Mouse (Mus musculus): Measurements from ENCODE around the gene Arfgap2. TPM values are rescaled to one million over a fixed set of nuclear protein-coding genes. Genes with fewer than 3 reads are reported as not detected.

Arfgap2 gene
- polyA plus RNA-seq, 1 experiment: 60.4 TPM

GRCm38 (mm10) chr2:91254725-91255380, 9.9 kb upstream of the Arfgap2 start:
- H3K4me3 ChIP-seq: no peak overlapping the region
- no peaks in the 10 kb centered on the region for H3K27me3 ChIP-seq (ENCODE audit: control insufficient read depth, insufficient read depth, insufficient read length)
- H3K4me2 ChIP-seq (ENCODE audit: low read depth): no peak overlapping the region
- TF ChIP-seq MYOD1 (IDR thresholded peaks at IDR 0.05; ENCODE audit: control insufficient read depth in 1 of 3, insufficient read length in 2 of 3, low read depth in 2 of 3) (no peak), USF1 (IDR thresholded peaks at IDR 0.05; ENCODE audit: low read depth) (no peak), TCF12 (IDR thresholded peaks at IDR 0.05; ENCODE audit: insufficient read depth, poor library complexity, severe bottlenecking) (no peak), TCF3 (IDR thresholded peaks at IDR 0.05; ENCODE audit: insufficient read length, low read depth) (no peak), MYOG (IDR thresholded peaks at IDR 0.05; ENCODE audit: control insufficient read depth in 1 of 3, insufficient read depth in 1 of 3, insufficient read length in 2 of 3, low read depth in 2 of 3) (no peak), SRF (IDR thresholded peaks at IDR 0.05; ENCODE audit: control insufficient read depth, insufficient read length, low read depth) (no peak), MAX (IDR thresholded peaks at IDR 0.05; ENCODE audit: low read depth) (no peak), CEBPB (IDR thresholded peaks at IDR 0.05; ENCODE audit: insufficient read depth, poor library complexity, severe bottlenecking) (no peak)
- no peaks in the 10 kb centered on the region for H3K36me3 ChIP-seq (ENCODE audit: control insufficient read depth, insufficient read depth)
- H3K79me2 ChIP-seq (ENCODE audit: control insufficient read depth, insufficient read depth): peaks cover 12% of the 10 kb centered on the region
- no peak overlapping the region for H3ac ChIP-seq (ENCODE audit: control insufficient read depth, insufficient read length)

- H3ac ChIP-seq (ENCODE audit: control insufficient read depth, insufficient read length): peak within 1 kb of the TSS; percentile 42
- no peaks in the 10 kb centered on the region for H3K27me3 ChIP-seq (ENCODE audit: control insufficient read depth, insufficient read depth, insufficient read length)
- H3K4me3 ChIP-seq: peak within 1 kb of the TSS; percentile 89
- H3K79me2 ChIP-seq (ENCODE audit: control insufficient read depth, insufficient read depth): peaks cover 14% of the 10 kb centered on the region
- H3K36me3 ChIP-seq (ENCODE audit: control insufficient read depth, insufficient read depth): no peaks in the 10 kb centered on the region
- TF ChIP-seq MYOG (IDR thresholded peaks at IDR 0.05; ENCODE audit: control insufficient read depth in 1 of 3, insufficient read depth in 1 of 3, insufficient read length in 2 of 3, low read depth in 2 of 3) (peak in 1 of 3 experiments; percentile 35), E2F4 (IDR thresholded peaks at IDR 0.05; ENCODE audit: insufficient read depth) (no peak), POLR2A (IDR thresholded peaks at IDR 0.05; ENCODE audit: insufficient read length, low read depth) (no peak)
- peak within 1 kb of the TSS; percentile 90 for H3K4me2 ChIP-seq (ENCODE audit: low read depth)
Measured at GRCm38 (mm10) chr2:91255661-91256150, 9.1 kb upstream of the Arfgap2 start, which contains the start of gene Pacsin3. Gene Pacsin3, plus strand, starts transcription at chr2:91255954.

- peak overlapping the region; percentile 89 for H3K4me3 ChIP-seq
- H3K79me2 ChIP-seq (ENCODE audit: control insufficient read depth, insufficient read depth): peaks cover 15% of the 10 kb centered on the region
- peaks cover under 1% of the 10 kb centered on the region for H3K36me3 ChIP-seq (ENCODE audit: control insufficient read depth, insufficient read depth)
- H3K4me2 ChIP-seq (ENCODE audit: low read depth): peak overlapping the region; percentile 90
- peak; percentile 66 for TF ChIP-seq POLR2AphosphoS2 (IDR thresholded peaks at IDR 0.05; ENCODE audit: insufficient read length, low read depth)
- TF ChIP-seq POLR2A (IDR thresholded peaks at IDR 0.05; ENCODE audit: insufficient read length, low read depth): peak; percentile 60
- TF ChIP-seq TCF3 (IDR thresholded peaks at IDR 0.05; ENCODE audit: insufficient read length, low read depth): no peak
- peak in 1 of 3 experiments; percentile 13 for TF ChIP-seq MYOD1 (IDR thresholded peaks at IDR 0.05; ENCODE audit: control insufficient read depth in 1 of 3, insufficient read length in 2 of 3, low read depth in 2 of 3)
- peak overlapping the region; percentile 42 for H3ac ChIP-seq (ENCODE audit: control insufficient read depth, insufficient read length)
- H3K27me3 ChIP-seq (ENCODE audit: control insufficient read depth, insufficient read depth, insufficient read length): no peaks in the 10 kb centered on the region
Measured at GRCm38 (mm10) chr2:91256256-91257125, 8.3 kb upstream of the Arfgap2 start.

GRCm38 (mm10) chr2:91257126-91257980, 7.4 kb upstream of the Arfgap2 start:
- peak; percentile 26 for TF ChIP-seq POLR2A (IDR thresholded peaks at IDR 0.05; ENCODE audit: insufficient read length, low read depth)
- TF ChIP-seq MYOG (IDR thresholded peaks at IDR 0.05; ENCODE audit: control insufficient read depth in 1 of 3, insufficient read depth in 1 of 3, insufficient read length in 2 of 3, low read depth in 2 of 3): no peak
- peak overlapping the region; percentile 42 for H3ac ChIP-seq (ENCODE audit: control insufficient read depth, insufficient read length)
- peak overlapping the region; percentile 90 for H3K4me2 ChIP-seq (ENCODE audit: low read depth)
- peaks cover 5% of the 10 kb centered on the region for H3K36me3 ChIP-seq (ENCODE audit: control insufficient read depth, insufficient read depth)
- H3K4me3 ChIP-seq: peak overlapping the region; percentile 89
- H3K27me3 ChIP-seq (ENCODE audit: control insufficient read depth, insufficient read depth, insufficient read length): no peaks in the 10 kb centered on the region
- peaks cover 15% of the 10 kb centered on the region for H3K79me2 ChIP-seq (ENCODE audit: control insufficient read depth, insufficient read depth)

DNA sequence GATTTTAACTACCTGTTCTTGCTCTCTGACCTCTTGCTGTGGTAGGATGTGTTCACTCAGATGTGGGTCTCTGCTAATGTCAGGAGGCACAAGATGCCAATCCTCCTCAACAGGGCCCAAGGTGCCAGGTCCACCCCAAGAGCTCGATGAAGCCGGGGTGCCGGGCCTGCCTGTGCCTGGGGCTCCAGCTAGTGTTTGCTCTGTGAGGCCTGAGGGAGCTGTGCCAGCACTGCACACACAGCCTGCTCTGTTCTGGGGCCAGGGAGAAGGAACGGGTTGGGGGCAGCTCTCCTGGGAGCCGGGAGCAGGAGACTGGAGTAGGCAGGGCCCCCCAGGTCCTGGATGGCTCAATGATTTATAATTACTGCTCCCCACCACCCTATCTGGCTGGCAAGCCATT, 6.7 kb upstream of the Arfgap2 start:
- Histone ChIP-seq H3K4me3 (peak overlapping the region; percentile 89), H3K36me3 (ENCODE audit: control insufficient read depth, insufficient read depth) (peaks cover 5% of the 10 kb centered on the region), H3ac (ENCODE audit: control insufficient read depth, insufficient read length) (peak overlapping the region; percentile 42), H3K79me2 (ENCODE audit: control insufficient read depth, insufficient read depth) (peaks cover 15% of the 10 kb centered on the region), H3K4me2 (ENCODE audit: low read depth) (peak overlapping the region; percentile 90), H3K27me3 (ENCODE audit: control insufficient read depth, insufficient read depth, insufficient read length) (no peaks in the 10 kb centered on the region)
- no peak for TF ChIP-seq POLR2AphosphoS2 (IDR thresholded peaks at IDR 0.05; ENCODE audit: insufficient read length, low read depth)
- no peak for TF ChIP-seq CEBPB (IDR thresholded peaks at IDR 0.05; ENCODE audit: insufficient read depth, poor library complexity, severe bottlenecking)
- no peak for TF ChIP-seq TCF3 (IDR thresholded peaks at IDR 0.05; ENCODE audit: insufficient read length, low read depth)
- no peak for TF ChIP-seq MYOD1 (IDR thresholded peaks at IDR 0.05; ENCODE audit: control insufficient read depth in 1 of 3, insufficient read length in 2 of 3, low read depth in 2 of 3)
- TF ChIP-seq SRF (IDR thresholded peaks at IDR 0.05; ENCODE audit: control insufficient read depth, insufficient read length, low read depth): no peak
- no peak for TF ChIP-seq MAX (IDR thresholded peaks at IDR 0.05; ENCODE audit: low read depth)
- TF ChIP-seq USF1 (IDR thresholded peaks at IDR 0.05; ENCODE audit: low read depth): no peak
